Mouse (Mus musculus): ENCODE results near the gene Arsb.
"Not testable (repeated sequence)": the region's sequence is repeated elsewhere in the genome, so short reads cannot be mapped to it uniquely, and the experiment has no call there.

Arsb gene

DNA sequence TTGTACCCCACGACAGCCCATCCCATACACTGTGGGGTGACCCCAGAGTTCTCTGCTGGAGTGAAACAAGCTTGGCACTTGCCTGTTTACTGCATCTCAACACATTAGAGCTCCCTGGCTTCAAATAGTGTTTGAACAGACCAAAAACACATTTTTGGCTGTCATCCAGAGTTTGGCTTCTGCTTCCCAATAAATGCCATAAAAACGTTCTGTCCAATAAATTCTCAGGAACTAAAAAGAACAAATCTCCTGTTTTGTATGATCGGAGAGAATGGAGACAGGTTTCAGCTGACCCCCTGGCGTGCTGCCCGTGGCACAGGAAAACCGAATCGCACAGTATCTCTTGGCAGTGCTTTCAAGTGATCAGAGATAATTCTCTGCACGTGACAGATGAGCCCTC, 16.2 kb downstream of the Arsb start:
- no peak for DNase-seq (ENCODE audit: extremely low read depth, low read depth)

DNA sequence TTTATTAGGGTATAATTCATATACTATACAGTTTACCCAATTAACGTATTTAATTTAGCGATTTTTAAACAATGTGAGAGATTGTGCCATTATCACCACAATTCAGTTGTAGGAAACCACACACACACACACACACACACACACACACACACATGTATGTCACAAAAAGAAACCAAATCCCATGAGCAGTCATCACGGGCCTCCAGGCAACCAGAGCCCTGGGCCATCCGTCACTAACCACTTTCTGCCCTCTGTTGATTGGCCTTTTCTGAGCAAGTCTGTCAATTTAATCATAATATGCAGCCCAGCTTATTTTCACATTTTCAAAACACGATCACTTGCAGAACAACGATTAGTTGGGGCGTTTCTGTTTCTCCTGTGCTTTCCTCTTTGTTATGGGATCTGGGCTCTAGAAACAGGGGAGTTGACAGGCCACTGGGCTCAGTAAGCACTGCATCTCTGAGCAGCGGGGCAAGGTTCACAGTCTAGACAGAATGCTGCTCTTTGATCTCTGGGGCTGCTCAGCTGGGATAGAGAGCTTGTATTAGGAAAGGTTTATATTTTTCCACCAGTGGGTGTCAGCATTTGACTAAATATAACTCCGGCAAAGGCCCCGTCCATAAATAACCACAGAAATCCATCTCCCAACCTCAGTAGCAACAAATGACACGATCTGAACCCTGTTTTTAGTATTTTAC, 21.7 kb downstream of the Arsb start:
- no peak for DNase-seq (ENCODE audit: extremely low read depth, low read depth)

DNA sequence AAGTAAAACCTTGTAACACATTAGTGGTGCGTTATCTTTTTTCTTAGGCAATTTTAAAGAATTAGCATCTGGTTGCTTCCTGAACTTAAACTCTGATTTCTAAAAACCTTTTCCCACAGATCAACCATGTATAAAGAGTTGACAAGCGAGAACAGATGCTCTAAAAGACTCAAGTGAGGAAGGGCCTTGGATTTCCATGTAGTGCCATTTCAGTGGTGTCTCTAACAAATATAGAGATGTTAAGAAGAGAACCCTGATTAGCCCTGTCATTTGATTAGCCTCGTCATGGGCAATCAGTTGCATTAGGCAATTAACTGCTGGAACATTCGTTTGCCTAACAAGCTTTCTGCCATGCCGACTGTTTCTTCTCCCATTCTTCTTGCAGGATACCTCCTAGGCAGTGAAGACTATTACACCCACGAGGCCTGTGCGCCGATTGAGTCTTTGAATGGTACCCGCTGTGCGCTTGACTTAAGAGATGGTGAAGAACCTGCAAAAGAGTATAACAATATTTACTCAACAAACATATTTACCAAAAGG, 22.3 kb downstream of the Arsb start:
- DNase-seq (ENCODE audit: extremely low read depth, low read depth): no peak

DNA sequence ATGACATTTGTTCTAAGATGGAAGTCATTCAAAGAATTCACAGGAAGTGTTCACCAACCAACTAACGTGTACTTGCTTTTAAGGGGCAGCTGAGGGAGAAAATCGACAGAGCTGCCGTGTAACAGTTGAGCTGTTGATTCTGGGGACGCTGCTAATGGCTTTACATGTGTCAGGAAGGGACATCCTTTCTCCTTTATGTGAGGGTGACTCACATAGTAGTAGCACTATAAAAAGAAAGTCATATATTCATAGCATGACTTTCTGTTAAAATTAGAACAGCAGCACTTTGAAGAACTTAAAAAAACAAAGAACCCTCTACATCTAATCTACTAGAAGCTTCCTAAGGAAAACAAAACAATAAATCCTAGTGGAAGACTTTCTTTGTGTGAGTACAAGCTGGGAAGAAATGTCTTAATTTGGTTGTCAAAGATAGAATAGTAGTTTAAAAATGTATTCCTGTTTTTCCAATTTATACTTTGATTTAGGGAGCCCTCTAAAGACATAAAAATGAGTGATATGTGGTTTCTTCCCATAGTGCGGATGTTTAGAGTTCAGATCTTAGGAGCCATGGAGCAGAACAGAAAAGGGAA, 25.7 kb downstream of the Arsb start:
- no peak for DNase-seq (ENCODE audit: extremely low read depth, low read depth)

DNA sequence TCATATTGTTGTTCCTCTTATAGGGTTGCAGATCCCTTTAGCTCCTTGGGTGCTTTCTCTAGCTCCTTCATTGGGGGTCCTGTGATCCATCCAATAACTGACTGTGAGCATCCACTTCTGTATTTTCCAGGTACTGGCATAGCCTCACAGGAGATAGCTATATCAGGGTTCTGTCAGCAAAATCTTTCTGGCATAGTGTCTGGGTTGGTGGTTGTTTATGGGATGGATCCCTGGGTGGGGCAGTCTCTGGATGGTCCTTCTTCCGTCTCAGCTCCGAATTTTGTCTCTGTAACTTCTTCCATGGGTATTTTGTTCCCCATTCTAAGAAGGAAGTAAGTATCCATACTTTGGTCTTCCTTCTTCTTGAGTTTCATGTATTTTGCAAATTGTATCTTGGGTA, 38.9 kb downstream of the Arsb start:
- DNase-seq (ENCODE audit: extremely low read depth, low read depth): not testable (repeated sequence)

DNA sequence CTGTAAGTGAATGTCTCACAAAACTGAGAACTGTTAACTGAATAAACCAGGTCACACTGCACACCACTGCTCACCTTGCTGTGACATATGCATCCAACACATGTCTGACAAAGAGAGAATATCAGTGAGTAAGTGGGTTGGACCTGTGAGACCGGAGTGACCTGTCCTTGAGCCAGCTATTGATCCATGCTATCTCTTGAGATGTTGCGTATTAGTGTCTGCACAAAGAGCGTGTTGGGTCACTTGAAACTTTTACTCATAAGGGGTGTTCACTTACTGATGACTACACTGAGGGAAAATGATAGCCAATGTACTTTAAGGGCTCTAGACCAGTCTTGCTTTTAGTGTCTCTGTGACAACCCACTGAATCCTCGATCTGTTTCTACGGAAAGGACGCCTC, 42.7 kb downstream of the Arsb start:
- DNase-seq (ENCODE audit: extremely low read depth, low read depth): no peak

DNA sequence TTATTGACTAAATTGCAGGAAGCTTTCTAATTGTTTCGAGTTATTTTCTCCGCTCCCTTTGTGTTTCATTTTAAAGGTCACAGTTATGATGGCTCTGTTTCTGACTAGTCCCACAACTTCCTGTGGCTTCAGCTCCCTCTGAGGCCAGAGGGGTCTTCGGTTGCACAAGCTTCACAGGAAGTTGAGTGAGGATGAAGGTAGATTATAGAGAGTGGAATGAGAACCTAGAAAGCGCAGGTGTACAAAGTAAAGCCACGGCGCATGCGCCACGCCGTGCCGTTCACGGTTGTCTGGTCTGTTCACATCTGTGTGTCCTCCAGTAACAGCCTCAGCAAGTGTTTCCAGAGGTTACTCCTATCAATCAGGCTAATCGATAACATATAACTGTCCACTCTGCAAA, 43.2 kb downstream of the Arsb start:
- no peak for DNase-seq (ENCODE audit: extremely low read depth, low read depth)

DNA sequence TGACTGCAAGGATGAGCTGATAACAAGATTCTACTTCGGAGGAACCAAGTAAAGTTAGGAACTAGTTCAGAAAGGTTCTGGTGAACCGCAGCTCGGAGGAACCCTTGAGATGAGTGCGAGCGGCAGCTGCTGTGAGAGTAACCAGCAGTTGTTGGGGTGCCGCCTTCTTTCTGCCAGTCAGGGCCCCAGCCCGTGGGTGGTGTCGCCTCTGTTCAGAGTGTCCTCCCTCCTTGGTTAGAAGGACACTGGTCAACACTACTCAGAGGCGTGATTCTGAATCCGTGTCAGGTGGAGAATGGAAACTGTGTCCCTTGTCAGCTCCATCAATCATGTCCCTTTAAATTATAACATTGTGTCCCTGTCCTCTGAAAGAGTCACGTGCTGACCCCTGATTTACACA, 43.7 kb downstream of the Arsb start:
- DNase-seq (ENCODE audit: extremely low read depth, low read depth): no peak

DNA sequence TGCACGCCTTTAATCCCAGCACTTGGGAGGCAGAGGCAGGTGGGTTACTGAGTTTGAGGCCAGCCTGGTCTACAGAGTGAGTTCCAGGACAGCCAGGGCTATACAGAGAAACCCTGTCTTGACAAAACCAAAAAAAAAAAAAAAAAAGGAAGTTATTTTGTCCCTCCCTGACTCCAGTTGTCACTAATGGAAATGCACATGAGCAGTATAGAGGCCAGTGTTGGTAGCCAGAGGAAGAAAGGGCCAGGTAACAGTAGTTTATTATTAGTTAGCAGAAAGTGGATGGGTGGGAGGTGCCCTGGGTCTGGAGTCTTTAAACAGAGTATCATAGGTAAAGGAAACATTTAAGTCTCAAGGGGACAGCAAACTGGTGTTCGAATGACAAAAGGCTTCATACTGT, 44.7 kb downstream of the Arsb start:
- no peak for DNase-seq (ENCODE audit: extremely low read depth, low read depth)

DNA sequence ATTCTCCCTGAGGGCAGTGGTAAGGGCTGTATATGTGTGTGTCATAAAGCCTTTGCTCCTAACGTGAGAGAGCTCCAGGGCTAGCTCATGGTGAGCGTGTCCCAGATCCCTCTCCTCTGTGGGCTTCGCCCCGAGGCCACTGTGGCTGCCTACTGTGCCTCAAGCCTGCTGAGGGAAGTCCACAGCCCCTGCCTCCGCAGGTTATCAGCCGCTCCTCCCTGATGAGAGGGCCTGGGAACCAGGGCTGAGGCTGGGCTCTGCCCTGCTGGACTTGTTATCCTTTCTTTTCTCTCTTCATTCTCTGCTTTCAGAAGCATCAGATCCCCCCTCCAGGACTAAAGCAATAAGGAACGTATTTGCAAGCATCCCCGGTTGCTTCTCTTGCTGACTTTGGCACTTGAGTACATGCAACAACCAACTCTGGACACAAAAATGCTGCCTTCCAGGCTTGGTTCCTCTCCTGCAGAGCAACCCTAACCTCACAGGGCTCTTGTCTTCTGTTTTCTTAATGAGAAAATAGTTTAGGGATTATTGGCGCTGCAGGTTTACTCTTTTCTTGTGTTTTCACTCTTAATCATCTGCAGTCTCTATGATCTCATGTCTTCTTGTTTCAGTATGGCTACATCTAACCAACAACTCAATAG, 45.4 kb downstream of the Arsb start:
- DNase-seq (ENCODE audit: extremely low read depth, low read depth): no peak

DNA sequence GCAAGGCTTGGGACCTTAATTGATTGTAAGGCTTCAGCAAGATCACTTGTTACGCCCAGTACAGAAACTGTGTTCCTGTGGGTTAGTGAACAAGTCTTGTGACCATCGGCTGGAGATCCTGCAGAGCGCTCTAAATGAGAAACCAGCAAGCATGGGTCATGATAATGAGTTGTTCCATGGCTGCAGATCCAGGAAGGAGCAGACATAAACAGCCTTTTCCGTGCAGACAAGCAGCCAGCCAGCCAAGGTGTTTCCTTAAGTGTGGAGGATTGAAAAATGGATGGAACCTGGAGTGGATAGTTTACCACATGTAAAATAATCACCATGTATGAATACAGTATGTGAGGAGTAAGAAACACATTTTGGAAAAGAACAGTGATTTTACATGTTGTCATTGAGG, 48.7 kb downstream of the Arsb start:
- no peak for DNase-seq (ENCODE audit: extremely low read depth, low read depth)

DNA sequence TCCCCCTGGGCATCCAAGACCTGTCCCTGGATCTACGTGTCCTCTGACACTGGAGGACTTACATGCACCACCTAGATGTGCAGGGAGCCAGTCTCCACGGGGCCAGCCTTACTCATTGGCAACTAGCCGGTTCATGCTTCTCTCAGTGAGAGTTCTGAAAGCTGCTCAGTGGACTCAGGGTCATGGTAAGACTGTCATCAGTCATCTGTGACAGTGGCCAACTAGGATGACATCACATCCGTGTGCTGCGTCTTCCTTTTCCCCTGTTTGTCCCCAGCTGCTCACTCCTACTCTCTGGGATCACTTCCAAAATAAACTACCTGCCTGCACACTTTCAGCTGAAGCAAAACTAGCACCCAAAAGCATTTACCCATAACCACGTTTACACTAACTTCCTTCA, 50.6 kb downstream of the Arsb start:
- no peak for DNase-seq (ENCODE audit: extremely low read depth, low read depth)

DNA sequence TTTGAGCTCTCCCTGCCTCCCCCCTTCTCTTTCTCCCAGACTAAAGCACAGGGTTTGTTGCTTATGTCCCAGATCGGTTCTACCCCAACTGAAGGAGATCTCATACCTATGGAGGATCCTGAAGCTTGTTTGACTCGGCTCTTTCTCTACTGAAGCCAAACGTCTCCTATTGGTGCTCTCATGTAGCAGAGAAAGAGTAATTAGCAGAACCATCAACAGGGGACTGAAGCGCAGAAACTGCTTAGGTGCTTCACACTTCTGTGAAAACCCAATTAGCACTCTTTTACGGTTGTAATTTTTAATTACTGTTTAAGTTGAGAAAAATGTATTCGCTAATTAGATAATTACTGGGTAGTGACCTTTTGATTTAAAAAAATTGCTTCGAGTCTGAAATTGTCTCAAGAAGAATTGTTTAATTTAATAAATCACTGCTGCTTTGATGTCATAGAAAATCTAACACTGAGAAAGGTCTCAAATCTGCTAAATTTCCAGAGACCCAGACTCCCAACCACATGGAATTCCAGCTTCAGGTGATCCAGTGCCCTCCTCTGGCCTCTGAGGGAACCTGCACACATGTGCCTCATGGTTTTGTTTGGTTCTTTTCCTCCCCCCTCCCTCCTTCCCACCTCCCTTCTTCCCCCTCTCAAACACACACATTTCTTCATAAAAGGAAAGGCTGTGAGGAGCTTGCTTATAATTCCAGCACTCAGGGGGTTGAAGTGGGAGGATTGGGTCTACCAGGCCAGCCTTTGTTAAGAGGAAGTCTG, 54.5 kb downstream of the Arsb start:
- no peak for DNase-seq (ENCODE audit: extremely low read depth, low read depth)

DNA sequence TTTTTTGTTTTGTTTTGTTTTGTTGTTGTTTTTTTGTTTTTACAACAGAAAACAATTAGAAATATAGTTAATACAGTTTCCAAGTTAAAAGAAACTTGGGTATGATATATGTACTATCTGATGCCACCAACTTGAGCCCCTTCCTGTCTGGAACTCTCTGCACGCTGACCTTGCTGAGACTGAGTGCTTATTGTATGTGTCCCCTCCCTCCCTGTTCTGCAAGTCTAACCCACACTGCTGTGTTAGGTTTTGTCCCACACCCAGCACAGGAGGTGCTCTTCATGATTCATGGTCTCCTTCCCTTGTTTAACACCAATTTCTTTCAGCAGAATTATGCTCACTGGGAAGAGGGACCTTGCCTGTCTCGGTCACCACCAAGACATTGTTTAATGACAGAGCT, 56.3 kb downstream of the Arsb start:
- DNase-seq (ENCODE audit: extremely low read depth, low read depth): no peak

DNA sequence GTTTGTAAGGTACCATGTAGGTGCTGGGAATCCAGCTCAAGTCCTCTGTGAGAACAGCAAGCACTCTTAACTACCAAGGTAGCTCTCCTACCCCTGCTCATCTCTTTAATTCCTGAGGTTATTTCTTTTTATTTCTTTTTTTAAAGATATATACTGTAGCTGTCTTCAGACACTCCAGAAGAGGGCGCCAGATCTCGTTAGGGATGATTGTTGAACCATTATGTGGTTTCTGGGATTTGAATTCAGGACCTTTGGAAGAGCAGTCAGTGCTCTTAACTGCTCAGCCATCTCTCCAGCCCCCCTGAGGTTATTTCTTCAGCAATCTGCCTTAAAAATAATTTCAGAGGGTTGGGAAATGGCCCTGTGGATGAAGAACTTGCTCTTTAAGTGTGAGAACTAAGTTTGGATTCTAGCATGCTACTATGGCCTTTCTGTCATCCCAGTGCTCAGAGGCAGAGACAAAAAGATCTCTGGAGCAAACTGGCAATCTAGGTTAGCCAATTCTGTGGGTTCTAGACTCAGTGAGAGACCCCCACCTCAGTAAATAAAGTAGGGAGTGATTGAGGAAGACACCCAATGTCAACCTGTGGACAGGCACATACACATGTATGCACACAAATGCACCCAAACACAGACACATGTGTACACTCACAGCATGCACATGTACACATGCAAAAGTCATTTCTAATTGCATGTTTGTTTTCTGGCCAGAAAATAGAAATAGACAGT, 58.3 kb downstream of the Arsb start:
- DNase-seq (ENCODE audit: extremely low read depth, low read depth): no peak

DNA sequence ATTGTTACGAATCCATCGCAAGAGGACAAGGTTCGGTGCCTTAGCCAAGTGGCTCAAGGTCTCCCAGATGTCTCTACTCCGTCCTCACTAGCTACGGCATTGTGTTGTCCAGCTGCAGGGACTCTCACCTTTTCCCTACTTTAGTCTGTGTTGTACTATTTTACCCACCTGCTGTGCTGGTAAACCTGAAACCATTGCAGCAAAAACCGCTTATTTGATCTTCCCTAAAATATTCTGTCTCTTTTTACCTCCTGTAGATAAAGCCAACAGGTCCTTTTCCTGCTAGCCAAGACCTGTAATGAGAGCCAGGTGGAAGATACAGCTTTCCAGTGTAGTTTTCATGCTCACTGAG, 58.8 kb downstream of the Arsb start:
- DNase-seq (ENCODE audit: extremely low read depth, low read depth): no peak

DNA sequence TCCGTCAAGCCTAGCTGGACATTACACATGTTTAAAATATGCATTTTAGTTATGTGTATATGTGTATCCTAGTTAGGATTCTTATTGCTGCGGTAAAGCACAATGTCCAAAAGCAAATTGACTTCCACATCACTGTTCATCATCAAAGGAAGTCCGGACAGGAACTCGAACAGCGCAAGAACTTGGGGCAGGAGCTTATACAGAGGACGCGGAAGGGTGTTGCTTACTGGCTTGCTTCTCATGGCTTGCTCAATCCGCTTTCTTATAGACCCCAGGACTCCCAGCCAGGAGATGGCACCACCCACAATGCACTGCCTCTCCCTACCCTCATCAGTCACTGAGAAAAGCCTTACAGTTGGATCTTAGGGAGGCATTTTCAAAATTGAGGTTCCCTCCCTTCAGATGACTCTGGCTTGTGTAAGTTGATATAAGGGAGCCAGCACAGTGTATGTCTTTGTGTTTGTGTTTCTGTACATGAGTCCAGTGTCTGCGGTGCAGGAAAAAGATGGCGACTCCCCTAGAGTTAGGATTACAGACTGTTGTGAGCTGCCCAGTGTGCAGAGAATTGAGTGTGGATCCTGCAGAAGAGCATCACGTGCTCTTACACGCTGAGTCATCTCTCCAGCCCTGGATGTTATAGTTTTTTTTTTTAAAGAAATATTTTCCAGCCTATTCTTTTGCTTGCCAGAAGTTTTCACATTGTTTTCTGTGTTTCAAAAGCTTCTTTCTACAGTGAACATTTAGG, 66.2 kb downstream of the Arsb start:
- DNase-seq (ENCODE audit: extremely low read depth, low read depth): no peak

DNA sequence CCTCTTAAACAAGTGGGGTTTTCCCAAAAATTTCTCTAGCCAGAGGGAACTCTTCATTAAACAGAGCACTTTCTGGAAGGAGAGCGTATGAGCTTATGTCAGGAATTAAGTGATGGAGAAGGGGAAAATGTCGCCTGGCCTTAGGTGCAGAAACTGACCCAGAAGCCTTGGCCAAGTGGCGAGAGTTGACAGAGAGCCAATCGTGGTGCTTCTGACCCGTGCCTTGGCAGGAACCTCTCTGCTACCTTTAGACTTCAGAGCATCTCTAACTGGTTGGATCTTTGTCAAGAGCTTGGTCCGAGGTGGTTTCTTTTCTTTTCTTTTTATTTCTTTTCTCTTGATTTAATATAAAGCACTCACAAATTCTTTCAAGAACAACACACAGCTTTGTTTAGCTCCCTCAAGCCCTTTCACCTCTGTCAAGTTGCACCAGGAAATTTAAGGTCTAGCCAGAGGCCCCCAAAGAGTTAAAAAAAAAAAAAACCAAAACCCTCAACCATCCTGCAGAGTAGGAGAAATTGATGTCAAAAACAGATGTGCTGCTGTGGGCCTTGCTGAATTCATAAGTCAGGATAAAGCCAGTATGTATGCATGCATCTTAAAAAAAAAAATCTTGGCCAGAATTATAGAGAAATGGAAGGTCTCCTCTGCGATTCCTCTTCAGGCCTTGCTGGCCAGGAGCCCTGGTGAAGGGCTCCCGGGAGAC, 67.2 kb downstream of the Arsb start:
- DNase-seq (ENCODE audit: extremely low read depth, low read depth): no peak

DNA sequence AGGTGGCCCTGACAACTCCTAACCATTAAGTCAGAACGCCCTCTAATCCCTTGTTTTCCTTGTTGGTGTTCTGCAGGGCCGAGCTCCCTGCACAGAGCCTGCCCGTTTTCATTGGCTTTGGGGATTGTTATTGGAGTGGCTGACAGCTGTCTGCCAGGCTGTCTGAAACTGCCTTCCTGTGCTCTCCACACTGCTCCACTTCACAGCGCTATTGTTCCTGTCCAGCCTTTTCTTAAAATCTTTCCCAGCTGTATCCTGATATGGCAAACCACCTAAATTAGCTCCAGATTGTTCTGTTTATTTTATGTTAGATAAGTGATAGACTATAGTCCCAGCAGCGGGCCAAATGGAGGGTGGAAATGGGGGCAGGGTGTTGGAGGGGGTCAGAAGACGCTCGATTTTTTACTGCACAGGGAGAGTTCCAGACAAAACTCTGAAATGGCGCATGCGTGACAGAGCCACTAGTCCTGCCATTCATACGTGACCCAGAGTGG, 67.8 kb downstream of the Arsb start:
- DNase-seq (ENCODE audit: extremely low read depth, low read depth): no peak

DNA sequence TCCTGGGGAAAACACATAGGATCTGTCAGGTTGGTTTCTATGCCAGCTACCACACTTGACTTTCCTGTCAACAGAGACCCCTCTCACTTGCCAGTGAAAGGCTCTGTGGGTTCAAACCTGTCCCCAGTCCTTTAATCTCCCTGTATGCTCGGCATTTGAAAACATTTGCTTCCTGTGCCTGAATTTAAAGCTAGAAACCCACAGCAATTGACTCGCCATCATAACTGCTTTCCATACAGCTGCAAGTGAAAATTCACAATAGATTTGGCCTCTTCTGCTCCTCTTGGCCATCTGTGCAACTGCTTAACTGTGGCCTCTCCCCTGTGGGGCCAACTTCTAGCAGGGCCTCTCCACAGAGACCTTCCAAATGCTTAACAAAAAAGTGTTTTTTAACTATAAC, 68.3 kb downstream of the Arsb start:
- DNase-seq (ENCODE audit: extremely low read depth, low read depth): no peak
